Mouse (Mus musculus) heart, postnatal 0 days (tissue): ENCODE measurements around the gene Cbx1.

Experiments used
- CTCF ChIP-seq: IDR thresholded peaks from 2 replicates; pipeline ENCODE4 v1.5.1; 2016; ENCODE audit warnings: antibody characterized with exemption, control low read depth, low read depth
- EP300 ChIP-seq: IDR thresholded peaks from 2 replicates; pipeline ENCODE4 v1.6.1; 2016; ENCODE audit warnings: antibody characterized with exemption, low read depth

DNA sequence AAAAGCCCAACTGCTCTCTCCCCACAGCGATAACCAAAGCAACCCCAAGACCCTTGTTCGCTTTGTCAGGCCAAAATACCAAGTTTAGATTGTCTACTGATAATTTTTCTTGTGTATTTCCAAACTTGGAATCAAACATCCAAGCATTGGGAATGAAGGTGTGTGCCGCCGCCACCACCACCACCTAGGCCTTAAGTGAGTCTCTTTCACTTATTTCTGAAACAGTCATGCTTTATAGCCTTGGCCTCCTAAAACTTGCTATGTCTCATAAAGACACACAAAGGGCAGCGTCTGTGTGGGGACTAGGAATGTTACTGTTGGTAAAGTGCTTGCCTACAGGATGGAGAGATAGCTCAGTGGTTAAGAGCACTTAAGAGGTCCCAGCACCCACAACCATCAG is 25.0 kb downstream of the Cbx1 start:
- TF ChIP-seq CTCF, result no peak
- TF ChIP-seq EP300, result no peak
